Mouse (Mus musculus) spleen, postnatal 4 days (tissue): ENCODE data around the gene Ispd.

Source experiments
- DNase-seq, 2 experiments: peaks; one replicate each; pipeline ENCODE4 v3.0.0; 2022; ENCODE audit warnings: low spot score in 2 of 2

Ispd gene

GRCm38 (mm10) chr12:36564146-36564545 lies 182.9 kb downstream of the Ispd start:
- DNase-seq = no peak

- no peak for DNase-seq
Observed at GRCm38 (mm10) chr12:36566974-36567373, 185.7 kb downstream of the Ispd start.

GRCm38 (mm10) chr12:36570414-36571095 lies 189.3 kb downstream of the Ispd start:
- no peak for DNase-seq

GRCm38 (mm10) chr12:36584828-36585227 lies 203.6 kb downstream of the Ispd start:
- no peak for DNase-seq

GRCm38 (mm10) chr12:36597539-36598250 lies 216.4 kb downstream of the Ispd start:
- no peak for DNase-seq

GRCm38 (mm10) chr12:36621960-36622736 lies 240.9 kb downstream of the Ispd start:
- DNase-seq = no peak

- DNase-seq = no peak
Observed at GRCm38 (mm10) chr12:36627204-36627603, 246.0 kb downstream of the Ispd start.

GRCm38 (mm10) chr12:36632427-36632826 lies 251.2 kb downstream of the Ispd start:
- no peak for DNase-seq

GRCm38 (mm10) chr12:36647514-36647913 lies 266.3 kb downstream of the Ispd start:
- no peak for DNase-seq

GRCm38 (mm10) chr12:36662496-36662895 lies 281.2 kb downstream of the Ispd start:
- DNase-seq = no peak

- DNase-seq = no peak
Observed at GRCm38 (mm10) chr12:36664783-36665182, 283.5 kb downstream of the Ispd start.

- DNase-seq = no peak
Observed at GRCm38 (mm10) chr12:36666771-36667170, 285.5 kb downstream of the Ispd start.

GRCm38 (mm10) chr12:36670164-36670908 lies 289.1 kb downstream of the Ispd start:
- DNase-seq = no peak

- DNase-seq = no peak
Observed at GRCm38 (mm10) chr12:36670915-36671579, 289.8 kb downstream of the Ispd start.

GRCm38 (mm10) chr12:36674481-36674880 lies 293.2 kb downstream of the Ispd start:
- no peak for DNase-seq

- DNase-seq = no peak
Observed at GRCm38 (mm10) chr12:36678220-36678619, 297.0 kb downstream of the Ispd start.

GRCm38 (mm10) chr12:36680883-36681505 lies 299.7 kb downstream of the Ispd start:
- DNase-seq = no peak

- DNase-seq = no peak
Observed at GRCm38 (mm10) chr12:36681779-36682178, 300.5 kb downstream of the Ispd start.

GRCm38 (mm10) chr12:36694072-36694471 lies 312.8 kb downstream of the Ispd start:
- DNase-seq = no peak

GRCm38 (mm10) chr12:36704380-36704779 lies 323.1 kb downstream of the Ispd start:
- DNase-seq = no peak

- DNase-seq = no peak
Observed at GRCm38 (mm10) chr12:36708810-36709209, 327.6 kb downstream of the Ispd start.
